Mouse (Mus musculus): Measurements from ENCODE around the gene Sh3bp5.

- TF ChIP-seq CTCF (IDR thresholded peaks at IDR 0.05) = no peak
- no peak for TF ChIP-seq EP300 (IDR thresholded peaks at IDR 0.05)
These were observed 43.6 kb downstream of the Sh3bp5 start for GRCm38 (mm10) chr14:31392300-31392699.
